Mouse (Mus musculus): ENCODE measurements at regions not wholly inside any gene's neighbourhood (a gene's known extent, or its start where the extent isn't known, plus 50 kb on each side); places are given as distances from the start of the nearest gene placed in this dataset.

GRCm38 (mm10) chr8:4411126-4411525 lies 81.7 kb upstream of the Cers4 start:
- DNase-seq (ENCODE audit: low read depth, low spot score): no peak

GRCm38 (mm10) chr8:4411836-4412235 lies 81.0 kb upstream of the Cers4 start:
- no peak for DNase-seq (ENCODE audit: low read depth, low spot score)

- peak; percentile 45 for DNase-seq (ENCODE audit: low read depth, low spot score)
Measured at GRCm38 (mm10) chr8:4413206-4413605, 79.6 kb upstream of the Cers4 start.

GRCm38 (mm10) chr8:4413764-4414163 lies 79.1 kb upstream of the Cers4 start:
- no peak for DNase-seq (ENCODE audit: low read depth, low spot score)

- no peak for DNase-seq (ENCODE audit: low read depth, low spot score)
Measured at GRCm38 (mm10) chr8:4417141-4417540, 75.7 kb upstream of the Cers4 start.

- no peak for DNase-seq (ENCODE audit: low read depth, low spot score)
Measured at GRCm38 (mm10) chr8:4433161-4433560, 59.7 kb upstream of the Cers4 start.

GRCm38 (mm10) chr8:4436546-4436945 lies 56.3 kb upstream of the Cers4 start:
- no peak for DNase-seq (ENCODE audit: low read depth, low spot score)
